Mouse (Mus musculus): ENCODE data around the gene Ghr.

Gene Ghr

GRCm38 (mm10) chr15:3536309-3536900 is 46.9 kb downstream of the Ghr start:
- no peak for DNase-seq (ENCODE audit: low spot score in 2 of 2)

- no peak for DNase-seq (ENCODE audit: low spot score in 2 of 2)
These were observed 69.3 kb downstream of the Ghr start for GRCm38 (mm10) chr15:3514027-3514426.

GRCm38 (mm10) chr15:3512380-3512779 is 70.9 kb downstream of the Ghr start:
- no peak for DNase-seq (ENCODE audit: low spot score in 2 of 2)

- DNase-seq (ENCODE audit: low spot score in 2 of 2) = no peak
These were observed 71.6 kb downstream of the Ghr start for GRCm38 (mm10) chr15:3511639-3512171.

- DNase-seq (ENCODE audit: low spot score in 2 of 2) = peak; percentile 20 to 27
These were observed 74.2 kb downstream of the Ghr start for GRCm38 (mm10) chr15:3509089-3509488.

GRCm38 (mm10) chr15:3507329-3507728 is 76.0 kb downstream of the Ghr start:
- DNase-seq (ENCODE audit: low spot score in 2 of 2) = no peak

- DNase-seq (ENCODE audit: low spot score in 2 of 2) = no peak
These were observed 78.6 kb downstream of the Ghr start for GRCm38 (mm10) chr15:3504700-3505099.

- DNase-seq (ENCODE audit: low spot score in 2 of 2) = no peak
These were observed 81.6 kb downstream of the Ghr start for GRCm38 (mm10) chr15:3501683-3502082.

GRCm38 (mm10) chr15:3499020-3499419 is 84.3 kb downstream of the Ghr start:
- no peak for DNase-seq (ENCODE audit: low spot score in 2 of 2)

- DNase-seq (ENCODE audit: low spot score in 2 of 2) = no peak
These were observed 85.2 kb downstream of the Ghr start for GRCm38 (mm10) chr15:3497946-3498580.

GRCm38 (mm10) chr15:3490868-3491267 is 92.4 kb downstream of the Ghr start:
- no peak for DNase-seq (ENCODE audit: low spot score in 2 of 2)

GRCm38 (mm10) chr15:3490011-3490410 is 93.3 kb downstream of the Ghr start:
- DNase-seq (ENCODE audit: low spot score in 2 of 2) = no peak

- no peak for DNase-seq (ENCODE audit: low spot score in 2 of 2)
These were observed 94.1 kb downstream of the Ghr start for GRCm38 (mm10) chr15:3489180-3489579.

- no peak for DNase-seq (ENCODE audit: low spot score in 2 of 2)
These were observed 94.7 kb downstream of the Ghr start for GRCm38 (mm10) chr15:3488601-3489000.

- no peak for DNase-seq (ENCODE audit: low spot score in 2 of 2)
These were observed 96.6 kb downstream of the Ghr start for GRCm38 (mm10) chr15:3486691-3487090.

- DNase-seq (ENCODE audit: low spot score in 2 of 2) = no peak
These were observed 97.9 kb downstream of the Ghr start for GRCm38 (mm10) chr15:3485367-3485766.

GRCm38 (mm10) chr15:3483451-3483850 is 99.8 kb downstream of the Ghr start:
- no peak for DNase-seq (ENCODE audit: low spot score in 2 of 2)

- DNase-seq (ENCODE audit: low spot score in 2 of 2) = no peak
These were observed 114.1 kb downstream of the Ghr start for GRCm38 (mm10) chr15:3469230-3469629.

GRCm38 (mm10) chr15:3466608-3467007 is 116.7 kb downstream of the Ghr start:
- DNase-seq (ENCODE audit: low spot score in 2 of 2) = no peak

- no peak for DNase-seq (ENCODE audit: low spot score in 2 of 2)
These were observed 118.5 kb downstream of the Ghr start for GRCm38 (mm10) chr15:3464754-3465153.

- no peak for DNase-seq (ENCODE audit: low spot score in 2 of 2)
These were observed 126.7 kb downstream of the Ghr start for GRCm38 (mm10) chr15:3456543-3456942.

- DNase-seq (ENCODE audit: low spot score in 2 of 2) = no peak
These were observed 127.7 kb downstream of the Ghr start for GRCm38 (mm10) chr15:3455572-3455971.

GRCm38 (mm10) chr15:3452080-3452752 is 131.1 kb downstream of the Ghr start:
- no peak for DNase-seq (ENCODE audit: low spot score in 2 of 2)
